Mouse (Mus musculus) small intestine, adult 2 months (tissue): ENCODE measurements around the gene Tnfsf8. TPM values are rescaled to one million over a fixed set of nuclear protein-coding genes. Genes with fewer than 3 reads are reported as not detected.

Experiments used
- H3K27ac ChIP-seq: fragments of 200-500 bp; 2 replicates; pipeline ENCODE4 v1.5.1; 2012; ENCODE audit warnings: low read depth, low read length, control low read depth, inconsistent platforms; ENCODE audit not compliant: insufficient read depth
- H3K27me3 ChIP-seq: fragments of 200-500 bp; 2 replicates; pipeline ENCODE4 v1.6.1; 2012; ENCODE audit warnings: mild to moderate bottlenecking, moderate library complexity, low read length, inconsistent platforms; ENCODE audit not compliant: control insufficient read depth, insufficient read depth
- H3K36me3 ChIP-seq: fragments of 200-500 bp; 2 replicates; pipeline ENCODE4 v1.6.1; 2012; ENCODE audit warnings: mild to moderate bottlenecking, low read length, control low read depth, inconsistent platforms; ENCODE audit not compliant: control insufficient read depth, insufficient read depth
- H3K4me1 ChIP-seq: fragments of 200-500 bp; 2 replicates; pipeline ENCODE4 v1.6.1; 2012; ENCODE audit warnings: low read length, inconsistent platforms, mixed read lengths; ENCODE audit not compliant: control insufficient read depth, insufficient read depth, insufficient read length
- H3K4me3 ChIP-seq: fragments of 200-500 bp; 2 replicates; pipeline ENCODE4 v1.5.1; 2012; ENCODE audit warnings: low read depth, mild to moderate bottlenecking, control low read depth, inconsistent platforms, low read length, moderate library complexity
- CTCF ChIP-seq: fragments of 200-500 bp; IDR thresholded peaks from 2 replicates; pipeline ENCODE4 v1.5.1; 2012; ENCODE audit warnings: low read depth, mild to moderate bottlenecking, control low read depth, inconsistent platforms, low read length, moderate library complexity, mixed read lengths; ENCODE audit not compliant: insufficient replicate concordance, insufficient read length; ENCODE audit errors: extremely low read depth
- POLR2A ChIP-seq: fragments of 200-500 bp; IDR thresholded peaks from 2 replicates; pipeline ENCODE4 v1.6.1; 2012; ENCODE audit warnings: low read depth, mild to moderate bottlenecking, control low read depth, inconsistent platforms, low read length, moderate library complexity
- WGBS: fragments of 180-500 bp; shearing (Covaris S2); methylation state at CpG from one replicate; pipeline ENCODE4 v1.1.7; 2018; 5-methylcytosine and 5-hydroxymethylcytosine counted together
- polyA plus RNA-seq: library from polyadenylated mRNA; depleted of rRNA; stranded (reverse); fragments of >200 nt; gene quantifications from 2 replicates; pipeline ENCODE4 v1.2.3, GENCODE M21; 2012; rRNA removed

The Tnfsf8 gene
- polyA plus RNA-seq: 0.06 and 0.13 TPM in 2 replicates

DNA sequence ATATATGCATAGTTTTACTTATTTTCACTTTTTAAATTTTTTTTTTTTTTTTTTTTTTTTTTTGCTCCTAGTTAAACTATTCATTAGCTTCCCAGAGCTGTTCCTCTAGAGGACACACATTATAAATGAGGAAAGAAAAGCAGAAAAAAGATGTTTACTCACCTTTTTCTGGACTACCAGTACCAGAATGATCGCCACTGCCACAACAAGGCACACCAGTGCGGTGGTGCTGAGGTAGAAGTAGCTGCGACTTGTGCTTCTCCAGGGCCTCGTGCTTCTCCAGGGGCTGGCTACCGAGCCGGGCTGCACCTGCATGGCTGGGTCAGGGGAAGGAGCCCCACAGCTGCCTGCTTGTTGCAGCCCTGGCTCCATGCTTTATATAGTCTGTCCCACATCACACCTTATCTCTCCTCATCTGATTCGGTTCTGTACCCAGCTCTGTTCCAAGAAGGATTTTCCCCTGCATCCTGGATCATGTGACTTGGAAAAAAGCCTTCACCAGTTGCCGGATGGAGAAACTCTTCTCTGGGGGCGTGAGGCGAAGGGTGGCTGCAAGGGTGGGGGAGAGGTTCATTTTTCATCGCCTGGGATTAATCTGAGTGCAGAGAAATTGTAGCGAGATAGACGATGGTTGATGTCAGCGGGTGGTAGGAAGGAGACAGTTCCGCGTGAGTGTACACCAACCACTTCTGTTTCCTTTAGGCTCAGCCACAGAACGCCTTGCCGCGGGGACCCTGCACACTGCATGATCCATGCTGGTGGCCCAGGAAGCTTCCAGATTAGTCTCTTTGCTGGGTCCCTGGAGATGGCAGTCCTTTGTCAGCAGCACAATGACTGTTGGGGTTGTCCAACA, at the start of gene Tnfsf8:
Tnfsf8 (minus strand) TSS at position 660 of the 853 bp plus-strand sequence.
- peak within 1 kb of the TSS; percentile 28 for H3K4me3 ChIP-seq
- no peaks in the 10 kb centered on the region for H3K36me3 ChIP-seq
- no peak for TF ChIP-seq POLR2A
- TF ChIP-seq CTCF: no peak
- 77% methylated on average over 19 of the region's 19 CpGs for WGBS
- no peaks in the 10 kb centered on the region for H3K4me1 ChIP-seq
- H3K27me3 ChIP-seq: no peaks in the 10 kb centered on the region
- H3K27ac ChIP-seq: no peak within 1 kb of the TSS

DNA sequence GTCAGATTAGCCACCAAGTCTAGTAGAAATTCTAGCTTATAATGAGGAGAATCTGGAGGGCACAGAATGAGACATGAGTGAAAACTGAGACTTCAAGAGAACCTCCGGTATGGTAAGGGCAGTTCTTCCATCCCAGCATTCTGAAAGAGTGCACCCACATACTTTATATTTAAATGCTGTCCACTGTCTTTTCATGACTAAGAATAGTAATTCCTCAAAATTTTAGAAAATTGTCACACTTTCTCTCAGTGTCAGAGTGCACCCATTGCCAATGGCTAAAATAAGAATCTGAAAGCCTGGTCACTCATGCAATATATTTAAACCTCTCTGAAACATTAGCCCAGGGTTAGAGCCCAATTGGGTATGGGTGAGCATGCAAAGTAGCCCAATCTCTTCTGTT, 47.4 kb upstream of the Tnfsf8 start:
- no peak overlapping the region for H3K27ac ChIP-seq
- no peaks in the 10 kb centered on the region for H3K36me3 ChIP-seq
- WGBS: 87% methylated on average over 1 of the region's 1 CpGs
- H3K27me3 ChIP-seq: no peaks in the 10 kb centered on the region
- no peaks in the 10 kb centered on the region for H3K4me1 ChIP-seq
- TF ChIP-seq CTCF: no peak
- TF ChIP-seq POLR2A: no peak
- H3K4me3 ChIP-seq: no peak overlapping the region

DNA sequence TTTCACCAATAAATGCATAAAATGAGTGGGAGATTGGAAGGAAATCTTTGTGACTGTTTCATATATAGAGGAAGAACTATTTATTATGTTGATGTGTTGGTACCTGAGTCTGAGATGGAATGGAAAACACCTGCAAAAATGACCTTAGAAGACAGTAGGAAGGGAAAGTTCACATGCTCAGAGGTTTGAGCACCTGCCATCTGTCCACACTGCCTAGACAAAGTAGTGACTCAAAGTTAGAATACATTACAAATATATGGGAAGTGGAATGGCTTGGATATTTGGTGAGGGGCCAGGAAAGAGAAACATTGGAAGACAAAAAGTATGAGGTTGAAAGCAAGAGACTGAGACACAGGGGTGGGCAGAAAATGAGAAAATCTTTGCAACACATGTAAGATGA, 46.3 kb upstream of the Tnfsf8 start:
- Histone ChIP-seq H3K27ac (no peak overlapping the region), H3K4me3 (no peak overlapping the region), H3K36me3 (no peaks in the 10 kb centered on the region), H3K4me1 (no peaks in the 10 kb centered on the region), H3K27me3 (no peaks in the 10 kb centered on the region)
- TF ChIP-seq POLR2A (no peak), CTCF (no peak)

DNA sequence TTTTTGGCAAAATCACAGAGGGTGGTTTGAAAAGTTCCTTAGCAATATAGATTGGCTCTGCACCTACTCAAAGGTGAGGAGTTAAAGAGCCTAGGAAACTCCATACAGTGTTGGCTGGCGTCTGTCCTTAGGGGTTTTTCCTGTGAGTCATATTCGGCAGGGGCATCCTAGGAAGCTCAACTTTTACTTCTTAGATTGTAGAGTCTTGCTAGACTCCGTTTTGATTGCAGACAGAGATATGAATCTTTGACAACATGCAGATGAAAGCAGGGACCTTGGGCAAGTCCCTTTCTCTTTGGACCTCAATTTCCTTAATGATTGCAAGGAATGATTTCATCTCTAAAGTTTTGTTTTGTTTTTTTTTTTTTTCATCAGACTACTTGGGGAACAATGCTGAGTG, 44.9 kb upstream of the Tnfsf8 start:
- H3K4me1 ChIP-seq: no peaks in the 10 kb centered on the region
- H3K36me3 ChIP-seq: no peaks in the 10 kb centered on the region
- no peak overlapping the region for H3K27ac ChIP-seq
- no peak for TF ChIP-seq CTCF
- no peak for TF ChIP-seq POLR2A
- H3K27me3 ChIP-seq: no peaks in the 10 kb centered on the region
- WGBS: 48% methylated on average over 3 of the region's 3 CpGs
- H3K4me3 ChIP-seq: no peak overlapping the region

DNA sequence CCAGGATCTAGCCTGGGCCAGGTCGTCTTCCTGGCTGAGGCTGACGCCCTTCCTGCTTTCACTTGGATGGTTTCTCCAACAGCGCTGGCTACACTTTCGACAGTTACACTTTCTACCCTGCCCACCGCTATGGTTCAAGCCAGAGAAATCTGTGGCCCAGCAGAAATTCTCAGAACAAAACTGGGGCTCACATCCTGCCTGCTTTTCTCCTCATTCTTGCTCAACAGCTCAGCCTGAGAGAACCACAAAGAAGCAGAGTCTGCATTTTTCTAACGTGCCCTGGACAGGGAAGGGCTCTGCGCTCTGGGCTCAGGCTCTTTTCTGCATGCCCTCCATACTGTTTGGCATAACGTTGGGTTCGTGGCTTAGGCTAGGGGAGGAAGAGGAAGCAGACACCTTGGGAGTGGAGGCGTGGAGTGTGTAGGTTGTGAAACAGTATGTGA, 38.0 kb upstream of the Tnfsf8 start:
- Histone ChIP-seq H3K4me1 (no peaks in the 10 kb centered on the region), H3K4me3 (no peak overlapping the region), H3K36me3 (no peaks in the 10 kb centered on the region), H3K27me3 (no peaks in the 10 kb centered on the region), H3K27ac (no peak overlapping the region)
- TF ChIP-seq CTCF: no peak
- TF ChIP-seq POLR2A: no peak
- 71% methylated on average over 10 of the region's 10 CpGs for WGBS

DNA sequence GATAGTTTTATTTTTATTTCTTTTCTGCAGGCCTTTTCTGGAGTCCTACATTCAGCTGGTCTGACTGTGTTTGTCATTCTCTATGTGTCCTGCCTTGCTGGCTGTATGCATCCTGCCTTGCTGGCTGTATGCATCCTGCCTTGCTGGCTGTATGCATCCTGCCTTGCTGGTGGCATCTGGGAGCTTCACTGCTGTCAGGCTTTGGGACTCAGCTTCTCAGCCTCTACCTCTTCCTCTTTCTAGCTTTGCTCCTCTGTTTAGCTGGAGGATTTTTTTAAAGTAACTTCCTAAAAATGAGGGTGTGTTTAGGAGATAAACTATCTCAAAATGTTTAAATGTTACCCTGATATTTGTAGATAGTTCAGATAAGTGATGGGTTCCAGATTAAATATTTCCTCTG, 36.0 kb upstream of the Tnfsf8 start:
- TF ChIP-seq CTCF (no peak), POLR2A (no peak)
- Histone ChIP-seq H3K4me1 (no peaks in the 10 kb centered on the region), H3K4me3 (no peak overlapping the region), H3K36me3 (no peaks in the 10 kb centered on the region), H3K27ac (no peak overlapping the region), H3K27me3 (no peaks in the 10 kb centered on the region)

DNA sequence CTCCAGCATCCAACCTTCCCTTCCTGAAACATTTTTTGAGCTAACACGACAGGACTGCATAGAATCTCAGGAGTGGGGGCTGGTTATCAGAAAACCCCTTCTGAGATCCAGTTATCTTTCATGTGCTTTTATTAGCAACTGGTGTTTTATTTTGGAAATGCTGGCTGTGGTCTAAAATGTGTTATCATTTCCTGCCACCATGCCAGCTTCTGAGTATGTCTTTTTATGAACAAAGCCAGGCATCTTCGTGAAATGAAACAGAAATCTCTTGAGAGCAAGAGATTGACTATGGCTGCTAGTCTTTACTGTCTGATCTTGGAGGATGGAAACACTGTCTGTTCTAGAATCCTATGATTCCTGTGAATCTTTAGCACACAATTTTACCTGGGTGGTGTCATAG, 25.0 kb upstream of the Tnfsf8 start:
- no peaks in the 10 kb centered on the region for H3K4me1 ChIP-seq
- H3K4me3 ChIP-seq: no peak overlapping the region
- WGBS: 52% methylated on average over 2 of the region's 2 CpGs
- H3K27me3 ChIP-seq: no peaks in the 10 kb centered on the region
- TF ChIP-seq POLR2A (no peak), CTCF (no peak)
- no peaks in the 10 kb centered on the region for H3K36me3 ChIP-seq
- H3K27ac ChIP-seq: no peak overlapping the region

DNA sequence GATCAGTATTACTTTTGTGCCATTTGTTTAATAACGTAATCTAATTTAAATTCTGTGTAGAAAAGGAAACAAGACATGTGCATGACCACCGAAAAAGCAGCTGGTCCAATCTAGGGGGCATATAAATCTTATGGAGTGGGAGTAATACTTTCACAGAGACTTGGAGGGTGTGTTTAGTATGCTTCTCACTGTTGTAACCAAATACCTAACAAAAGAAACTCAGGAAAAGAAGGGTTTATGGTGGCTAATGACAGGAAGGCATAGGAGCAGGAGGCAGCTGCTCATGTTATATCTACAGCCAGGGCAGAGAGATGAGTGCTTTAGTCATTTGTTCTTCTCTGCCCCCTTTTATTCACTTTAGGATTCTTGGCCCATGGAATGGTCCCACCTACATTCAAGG, 15.6 kb upstream of the Tnfsf8 start:
- 79% methylated on average over 2 of the region's 2 CpGs for WGBS
- Histone ChIP-seq H3K4me3 (no peak overlapping the region), H3K36me3 (no peaks in the 10 kb centered on the region), H3K4me1 (no peaks in the 10 kb centered on the region), H3K27ac (no peak overlapping the region), H3K27me3 (no peaks in the 10 kb centered on the region)
- TF ChIP-seq CTCF: no peak
- TF ChIP-seq POLR2A: no peak
